Mouse (Mus musculus) c-Kit-positive CD71-positive TER-119-negative erythroid progenitor cells, embryonic 14.5 days (primary cell): ENCODE data around the gene Ostf1.

Experiments
- DNase-seq: peaks from one replicate; pipeline ENCODE4 v3.0.0-alpha.2; 2013; ENCODE audit warnings: low read depth

The Ostf1 gene

DNA sequence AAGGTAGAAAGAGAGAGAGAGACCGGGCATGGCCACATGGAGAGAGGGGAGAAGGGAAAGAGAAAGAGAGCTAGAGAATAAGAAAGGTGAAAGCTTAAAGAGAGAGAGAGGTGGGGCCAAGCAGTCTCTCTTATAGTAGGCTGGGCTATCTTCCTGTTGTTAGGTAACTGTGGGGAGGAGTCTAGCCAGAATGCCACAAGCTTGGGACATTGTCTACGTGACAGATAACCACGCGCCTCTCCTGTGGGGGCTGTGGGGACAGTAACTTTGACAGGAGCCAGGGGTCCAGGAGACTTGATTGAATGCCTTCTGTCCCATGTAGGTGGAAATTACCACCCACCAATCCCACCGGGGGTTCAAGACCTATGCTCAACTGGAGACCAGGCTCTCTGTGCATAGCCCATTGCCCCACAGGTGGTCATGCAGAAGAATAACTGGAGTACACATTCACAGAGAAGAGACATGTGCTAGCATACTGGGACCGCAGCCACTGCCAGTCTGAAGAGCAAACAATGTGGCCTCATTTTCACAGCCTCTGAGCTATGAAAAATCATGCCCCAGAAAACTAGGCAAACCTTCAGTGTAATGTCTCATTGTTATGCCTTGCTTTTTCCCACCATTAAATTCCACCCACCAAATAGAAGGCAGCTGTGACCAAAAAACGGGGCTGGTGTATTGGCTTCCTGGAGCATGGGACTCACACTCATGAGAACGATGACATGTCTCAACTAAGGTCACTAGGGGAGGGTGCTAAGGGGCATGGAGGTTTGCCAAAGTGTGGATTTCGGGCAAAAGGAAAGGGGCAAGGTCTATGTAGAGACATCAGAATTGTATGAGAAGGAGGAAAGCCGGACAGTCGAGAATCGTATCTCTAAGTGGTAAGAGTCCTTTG, 63.4 kb downstream of the Ostf1 start:
- DNase-seq, result no peak

DNA sequence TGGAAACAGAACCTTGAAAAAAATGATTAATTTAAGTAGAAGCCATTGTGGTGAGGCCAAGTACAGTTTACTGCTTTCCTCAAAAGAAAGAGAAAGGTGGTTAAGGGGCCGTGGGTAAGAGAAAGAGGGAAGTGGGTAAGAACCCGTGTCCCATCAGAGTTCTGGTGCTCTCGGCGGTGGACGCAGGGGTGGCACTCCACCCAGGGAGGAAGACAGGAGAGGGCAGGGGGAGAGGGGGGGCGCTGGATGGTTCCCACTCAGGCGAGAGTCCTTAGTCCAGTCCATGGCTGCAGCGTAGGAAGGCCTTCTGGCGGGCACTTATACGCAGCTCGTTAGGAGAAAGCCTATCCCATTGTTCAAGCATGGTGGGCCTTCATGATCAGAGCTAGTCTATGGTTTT, 64.1 kb downstream of the Ostf1 start:
- no peak for DNase-seq

DNA sequence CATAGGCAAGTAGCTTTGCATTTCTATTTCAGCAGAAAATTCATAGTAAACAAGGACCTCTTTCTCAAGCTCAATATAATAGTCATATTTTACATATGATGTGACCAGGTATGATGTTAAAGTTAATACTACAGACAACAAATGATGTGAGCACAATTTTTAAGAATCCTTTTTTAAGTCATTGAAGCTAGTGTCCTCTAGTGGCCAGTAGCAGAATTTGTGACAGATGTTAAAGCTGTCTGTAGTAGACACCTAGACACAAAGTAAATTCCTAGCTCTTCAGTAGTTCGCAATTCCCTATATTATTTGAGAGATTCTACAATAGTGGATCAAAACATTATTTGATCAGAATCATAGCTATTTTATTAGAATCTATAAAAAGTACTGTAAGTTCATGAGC, 73.9 kb downstream of the Ostf1 start:
- DNase-seq, result no peak

DNA sequence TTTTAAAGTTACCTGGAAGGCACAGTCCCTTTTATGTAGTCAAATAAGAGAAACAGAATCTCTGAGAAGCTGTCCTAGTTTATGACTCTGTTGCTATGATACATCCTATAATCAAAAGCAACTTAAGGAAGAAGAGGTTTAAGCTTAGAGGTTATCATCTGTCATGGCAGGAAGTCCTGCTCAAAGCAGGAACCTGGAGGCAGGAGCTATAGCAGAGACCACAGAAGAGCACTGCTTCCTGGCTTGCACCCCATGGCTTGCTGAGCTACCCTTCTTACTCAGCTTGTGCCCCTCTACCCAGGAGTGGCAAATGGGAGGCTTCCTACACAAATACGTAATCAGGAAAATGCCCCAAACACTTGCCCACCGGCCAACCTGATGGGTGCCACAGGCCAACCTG, 76.0 kb downstream of the Ostf1 start:
- no peak for DNase-seq

DNA sequence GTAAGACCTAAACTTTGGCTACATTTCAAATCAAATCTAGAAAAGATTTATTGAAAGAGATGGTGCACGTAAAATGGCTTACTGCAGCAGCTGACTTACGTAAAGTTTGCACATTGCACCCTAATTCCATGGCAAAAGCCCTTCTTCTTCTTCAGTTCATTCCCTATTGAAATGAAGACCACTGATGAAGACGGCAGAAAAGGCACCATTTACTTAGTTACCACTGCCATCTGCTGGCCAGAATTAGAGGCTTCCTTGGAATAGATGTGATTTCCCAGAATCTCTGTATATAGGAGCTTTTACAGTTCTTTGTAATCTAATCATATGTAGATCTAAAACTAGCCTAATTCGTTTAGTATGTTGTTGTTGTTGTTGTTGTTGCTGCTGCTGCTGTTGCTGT, 83.0 kb downstream of the Ostf1 start:
- DNase-seq, result peak; percentile 11
